9 mouse cellular contexts compared by ENCODE assay signal in genomic region chr14:58937331-58937730, GRCm38 (mm10).
A peak's percentile ranks its signal among the peaks of the same experiment; 100 is the strongest.
DNase-seq lines count a peak whose midpoint lies in the region; ATAC-seq lines count a peak whose summit lies in the region.
"Had no signal": no experiment of that assay in that cellular context is flagged by ENCODE, and none has a peak within 500 bp of the region (broad histone marks: within the 10 kb centered on the region; RNA-seq: fewer than 3 reads in every experiment).

No protein-coding gene starts in this region.

- peak; percentile 25 for DNase-seq in cerebellum, adult 11 months
- DNase-seq in adrenal gland, postnatal 25 days = peak; percentile 56
- peak; percentile 16 to 45 for DNase-seq in heart, postnatal 14 days
- peak; percentile 11 for DNase-seq in large intestine, adult 2 months (ENCODE audit: low read depth, low spot score)
- DNase-seq in layer of hippocampus, adult 9-11 months = no peak
- DNase-seq in left cerebral cortex, postnatal 25 days (ENCODE audit: low spot score in 2 of 2) = no peak
- DNase-seq: thymus, postnatal 25 days had no signal

- 17% methylated on average over 8 of the region's 8 CpGs for WGBS in large intestine, adult 2 months

- no peak for ATAC-seq in cerebellum, adult (ENCODE audit: insufficient number of reproducible peaks, low FRiP score, low TSS enrichment)
- ATAC-seq in inflammation-experienced regulatory T-cells, adult 6 months = no peak

- intact Hi-C loops in heart, postnatal 14 days (cut with DNase I) = no loop called here
- intact Hi-C loops in left cerebral cortex, postnatal 25 days (cut with DNase I) = no loop called here

Comparison
In these comparisons a context has a peak if more than half of its experiments do, and no peak if none do; other contexts are left out.
1. DNase-seq: peak in cerebellum, adult 11 months (single experiment), adrenal gland, postnatal 25 days (single experiment), heart, postnatal 14 days (2 of 2) and large intestine, adult 2 months (single experiment); none in layer of hippocampus, adult 9-11 months (single experiment) and left cerebral cortex, postnatal 25 days (0 of 2).